Mouse (Mus musculus): ENCODE results near the gene Msln.

DNA sequence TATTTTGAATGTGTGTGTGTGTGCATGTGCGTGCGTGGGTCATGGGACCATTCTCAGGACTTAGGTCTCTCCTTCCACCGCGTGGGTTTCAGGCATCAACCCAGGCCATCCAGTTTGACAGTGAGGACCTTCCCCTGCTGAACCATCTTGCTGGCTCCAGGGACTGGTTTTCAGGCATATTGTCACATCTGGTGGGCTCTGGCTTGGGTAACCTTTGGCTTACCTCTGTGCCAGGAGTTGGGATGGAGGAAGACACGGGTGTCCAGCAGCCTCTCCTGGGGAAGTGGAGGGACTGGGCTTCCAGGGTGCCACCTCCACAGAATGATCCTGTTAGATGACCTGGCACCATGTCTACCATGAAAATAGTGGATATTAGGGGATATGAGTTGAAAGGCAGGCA lies 23.8 kb upstream of the Msln start:
- TF ChIP-seq CTCF (conservative IDR thresholded peaks at IDR 0.05 in 1 of 2, IDR thresholded peaks at IDR 0.05 in 1 of 2; ENCODE audit: low read depth in 2 of 2, low read length in 2 of 2) (no peak), ZNF384 (IDR thresholded peaks at IDR 0.05; ENCODE audit: low read depth, low read length) (no peak), PAX5 (IDR thresholded peaks at IDR 0.05; ENCODE audit: low read length) (no peak), KAT2A (IDR thresholded peaks at IDR 0.05; ENCODE audit: insufficient replicate concordance, low read length) (no peak), POLR2A (IDR thresholded peaks at IDR 0.05; ENCODE audit: low read depth, low read length) (no peak), TBP (conservative IDR thresholded peaks at IDR 0.05; ENCODE audit: low read depth, low read length) (no peak), NRF1 (IDR thresholded peaks at IDR 0.05; ENCODE audit: low read depth, low read length) (no peak), CHD1 (IDR thresholded peaks at IDR 0.05; ENCODE audit: low read depth, low read length) (no peak)

Data from CH12.LX (cell line).